Mouse (Mus musculus) thymus, adult 2 months (tissue): ENCODE measurements around the gene Nrp2. TPM values are rescaled to one million over a fixed set of nuclear protein-coding genes. Genes with fewer than 3 reads are reported as not detected.
A peak's percentile ranks its signal among the peaks of the same experiment; 100 is the strongest.

Source experiments
- DNase-seq: peaks from one replicate; pipeline ENCODE4 v3.0.0; 2021
- H3K27ac ChIP-seq: fragments of 200-500 bp; 2 replicates; pipeline ENCODE4 v1.5.1; 2012; ENCODE audit warnings: low read length, control low read depth; ENCODE audit not compliant: control insufficient read depth, insufficient read depth
- H3K27me3 ChIP-seq: fragments of 200-500 bp; 2 replicates; pipeline ENCODE4 v1.6.1; 2012; ENCODE audit warnings: mild to moderate bottlenecking, low read length, moderate library complexity, mixed read lengths; ENCODE audit not compliant: control insufficient read depth, insufficient read depth
- H3K36me3 ChIP-seq: fragments of 200-500 bp; 2 replicates; pipeline ENCODE4 v1.6.1; 2012; ENCODE audit warnings: mild to moderate bottlenecking, low read length, moderate library complexity; ENCODE audit not compliant: control insufficient read depth, insufficient read depth
- H3K4me1 ChIP-seq: fragments of 200-500 bp; replicated peaks from 2 replicates; pipeline ENCODE4 v1.6.1; 2012; ENCODE audit warnings: low read length; ENCODE audit not compliant: control insufficient read depth, insufficient read depth
- H3K4me3 ChIP-seq: fragments of 200-500 bp; 2 replicates; pipeline ENCODE4 v1.5.1; 2012; ENCODE audit warnings: mild to moderate bottlenecking, low read length, control low read depth, moderate library complexity; ENCODE audit not compliant: control insufficient read depth, insufficient read depth
- CTCF ChIP-seq: fragments of 200-500 bp; IDR thresholded peaks from 2 replicates; pipeline ENCODE4 v1.5.1; 2012; ENCODE audit warnings: mild to moderate bottlenecking, control low read depth, low read length, moderate library complexity, borderline replicate concordance; ENCODE audit not compliant: control insufficient read depth, poor library complexity, insufficient read depth; ENCODE audit errors: extremely low read depth
- POLR2A ChIP-seq: fragments of 200-500 bp; IDR thresholded peaks from 2 replicates; pipeline ENCODE4 v1.6.1; 2012; ENCODE audit warnings: mild to moderate bottlenecking, low read length, control low read depth, moderate library complexity; ENCODE audit not compliant: control insufficient read depth, poor library complexity, insufficient read depth; ENCODE audit errors: extremely low read depth
- WGBS: fragments of 180-500 bp; shearing (Covaris S2); methylation state at CpG from one replicate; pipeline ENCODE4 v1.1.7; 2018; 5-methylcytosine and 5-hydroxymethylcytosine counted together
- polyA plus RNA-seq: library from polyadenylated mRNA; depleted of rRNA; stranded (reverse); fragments of >200 nt; gene quantifications from 2 replicates; pipeline ENCODE4 v1.2.3, GENCODE M21; 2012

Nrp2 gene
- polyA plus RNA-seq, 1 experiment: 5.7 TPM

DNA sequence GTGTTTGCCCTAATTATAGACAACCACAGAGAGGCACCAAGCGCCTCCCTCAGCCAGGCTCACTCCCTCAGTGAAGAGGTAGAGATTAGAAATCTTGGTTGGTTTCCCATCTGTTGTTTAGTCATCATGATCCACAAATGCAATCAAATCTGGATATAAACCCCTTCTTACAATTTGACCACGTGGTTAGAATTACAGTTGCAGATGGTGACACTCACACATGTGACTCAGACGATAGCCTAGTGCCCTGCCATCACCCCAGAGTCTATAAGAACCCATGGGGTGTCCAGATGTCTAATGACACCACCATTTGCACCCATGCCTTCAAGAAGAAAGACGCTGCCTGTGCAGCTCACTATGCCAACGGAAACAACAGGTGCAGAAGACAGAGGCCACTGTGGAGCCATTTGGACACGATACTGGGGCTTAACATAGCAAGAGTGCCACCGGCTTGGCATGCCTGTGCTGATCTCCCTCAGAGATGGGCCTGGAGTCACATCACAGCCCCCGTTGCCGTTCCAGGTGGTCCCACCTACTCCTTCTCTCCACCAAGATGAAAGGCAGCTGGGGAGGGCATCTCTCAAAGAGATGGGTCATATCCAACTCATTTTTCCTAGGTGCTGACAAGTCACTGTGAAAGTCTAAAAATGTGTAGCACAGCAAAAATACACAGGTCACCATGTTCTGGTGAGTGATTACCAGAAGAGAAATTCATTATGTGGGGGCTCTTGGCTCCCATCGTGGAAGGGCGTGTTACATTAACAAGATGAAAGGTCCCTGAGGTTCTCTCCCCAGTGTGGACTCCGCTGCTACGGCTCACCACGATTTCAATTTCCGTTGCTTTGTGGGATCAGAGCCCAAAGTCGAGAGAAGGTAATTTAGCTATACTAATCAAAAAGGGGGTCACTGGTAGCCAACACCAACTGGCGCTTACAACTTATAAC, 123.0 kb downstream of the Nrp2 start:
- no peaks in the 10 kb centered on the region for H3K36me3 ChIP-seq
- H3K4me3 ChIP-seq: no peak overlapping the region
- no peak overlapping the region for H3K27ac ChIP-seq
- TF ChIP-seq CTCF (no peak), POLR2A (no peak)
- no peaks in the 10 kb centered on the region for H3K27me3 ChIP-seq
- peaks cover 15% of the 10 kb centered on the region for H3K4me1 ChIP-seq
- DNase-seq: no peak
- WGBS: 77% methylated on average over 17 of the region's 17 CpGs

DNA sequence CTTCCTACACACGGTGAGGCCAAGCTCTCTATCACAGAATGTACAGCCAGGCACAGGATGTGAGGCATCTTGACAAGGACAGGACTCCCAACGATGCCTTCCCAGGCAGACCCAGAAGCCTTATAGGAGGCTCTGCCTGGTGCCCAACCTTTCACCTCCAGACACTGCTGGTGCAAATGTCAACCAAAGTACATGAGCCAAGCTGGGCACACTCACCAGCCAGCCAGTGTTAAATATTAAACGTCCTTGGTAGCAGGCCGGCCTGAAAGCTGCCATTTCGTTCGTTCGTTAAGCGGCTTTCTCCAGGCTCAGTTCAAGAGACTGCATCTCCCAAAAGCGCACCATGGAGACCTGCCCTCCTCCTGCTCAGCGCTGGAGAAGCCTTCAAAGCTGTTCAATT, 124.2 kb downstream of the Nrp2 start:
- H3K4me1 ChIP-seq: peaks cover 15% of the 10 kb centered on the region
- no peak overlapping the region for H3K27ac ChIP-seq
- H3K27me3 ChIP-seq: no peaks in the 10 kb centered on the region
- 89% methylated on average over 10 of the region's 10 CpGs for WGBS
- no peaks in the 10 kb centered on the region for H3K36me3 ChIP-seq
- H3K4me3 ChIP-seq: no peak overlapping the region
- no peak for DNase-seq
- TF ChIP-seq CTCF (no peak), POLR2A (no peak)

DNA sequence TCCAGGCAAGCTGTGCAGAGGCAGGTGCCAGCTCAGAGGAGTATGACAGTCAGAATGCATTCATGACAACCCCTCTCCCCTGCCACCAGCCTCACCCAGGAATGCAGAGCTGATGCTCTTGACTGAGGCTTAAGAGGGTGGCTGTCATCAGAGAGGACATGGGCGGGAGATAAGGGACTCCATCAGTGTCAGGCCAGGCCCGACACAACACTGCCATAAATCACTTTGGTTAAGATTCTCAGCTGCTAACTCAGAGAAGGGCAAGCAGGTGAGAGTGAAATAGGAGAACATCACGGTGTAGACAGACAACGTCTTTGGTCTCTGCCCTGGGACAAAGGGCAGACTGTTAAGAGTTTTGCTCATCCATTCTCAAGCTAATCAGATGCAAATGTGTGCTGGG, 125.1 kb downstream of the Nrp2 start:
- no peak for DNase-seq
- peaks cover 15% of the 10 kb centered on the region for H3K4me1 ChIP-seq
- no peaks in the 10 kb centered on the region for H3K36me3 ChIP-seq
- no peak for TF ChIP-seq CTCF
- TF ChIP-seq POLR2A: no peak
- H3K27me3 ChIP-seq: no peaks in the 10 kb centered on the region
- no peak overlapping the region for H3K27ac ChIP-seq
- WGBS: 85% methylated on average over 4 of the region's 4 CpGs
- no peak overlapping the region for H3K4me3 ChIP-seq

DNA sequence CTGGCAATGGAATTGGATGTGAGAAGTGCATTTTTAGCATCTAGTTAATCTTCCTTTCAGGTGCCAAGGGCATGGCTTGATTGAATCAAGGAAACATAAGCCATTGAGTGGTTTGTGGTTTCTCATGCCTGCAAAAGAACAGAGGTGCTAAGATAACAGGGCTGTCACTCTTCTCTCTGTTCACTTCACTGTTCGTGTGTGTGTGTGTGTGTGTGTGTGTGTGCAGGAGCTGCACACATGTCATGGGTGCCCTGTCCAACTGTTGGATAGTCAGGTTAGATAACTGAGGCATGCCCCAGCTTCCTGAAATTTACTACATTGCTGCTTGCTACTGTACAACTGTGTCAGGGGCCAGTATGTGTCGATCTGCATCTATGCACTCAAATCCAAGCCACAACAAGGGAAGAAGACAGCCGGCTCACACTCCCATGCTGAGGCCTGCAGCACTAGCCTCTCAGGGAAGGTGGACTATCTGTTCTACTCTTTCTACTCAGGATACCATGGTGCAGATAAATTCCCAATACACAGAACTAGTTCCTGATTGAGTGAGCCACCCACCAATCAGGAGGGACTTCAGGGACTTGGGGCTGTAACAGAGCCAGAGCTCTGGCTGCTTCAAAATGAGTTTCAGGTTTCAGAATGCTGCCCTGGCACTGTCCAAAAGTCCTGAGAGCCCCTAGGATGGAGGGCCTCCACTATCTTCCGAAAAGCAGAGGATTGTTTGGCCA, 126.8 kb downstream of the Nrp2 start:
- TF ChIP-seq POLR2A: no peak
- peak; percentile 21 for DNase-seq
- Histone ChIP-seq H3K4me1 (peaks cover 15% of the 10 kb centered on the region), H3K36me3 (no peaks in the 10 kb centered on the region), H3K27ac (no peak overlapping the region), H3K27me3 (no peaks in the 10 kb centered on the region), H3K4me3 (no peak overlapping the region)
- 24% methylated on average over 4 of the region's 4 CpGs for WGBS

DNA sequence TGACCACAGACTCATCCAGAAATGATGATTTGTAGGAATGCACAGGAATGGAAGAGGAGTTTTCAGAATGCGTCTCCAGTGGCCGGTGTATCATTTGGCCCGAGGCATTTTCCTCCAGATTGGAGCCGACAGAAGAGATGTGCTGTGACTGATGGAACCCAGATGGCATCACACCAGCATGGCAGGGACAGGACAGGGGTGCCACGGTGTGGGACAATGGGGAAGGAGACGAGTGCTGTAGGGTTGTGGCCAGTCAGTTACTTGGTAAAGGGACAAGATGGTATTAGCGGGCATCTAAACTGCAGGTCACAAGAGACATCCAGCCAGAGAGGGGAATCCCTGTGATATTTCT, 127.3 kb downstream of the Nrp2 start:
- Histone ChIP-seq H3K4me1 (peaks cover 15% of the 10 kb centered on the region), H3K4me3 (no peak overlapping the region), H3K27me3 (no peaks in the 10 kb centered on the region), H3K36me3 (no peaks in the 10 kb centered on the region), H3K27ac (no peak overlapping the region)
- WGBS: 93% methylated on average over 7 of the region's 7 CpGs
- DNase-seq: no peak
- TF ChIP-seq CTCF (no peak), POLR2A (no peak)

DNA sequence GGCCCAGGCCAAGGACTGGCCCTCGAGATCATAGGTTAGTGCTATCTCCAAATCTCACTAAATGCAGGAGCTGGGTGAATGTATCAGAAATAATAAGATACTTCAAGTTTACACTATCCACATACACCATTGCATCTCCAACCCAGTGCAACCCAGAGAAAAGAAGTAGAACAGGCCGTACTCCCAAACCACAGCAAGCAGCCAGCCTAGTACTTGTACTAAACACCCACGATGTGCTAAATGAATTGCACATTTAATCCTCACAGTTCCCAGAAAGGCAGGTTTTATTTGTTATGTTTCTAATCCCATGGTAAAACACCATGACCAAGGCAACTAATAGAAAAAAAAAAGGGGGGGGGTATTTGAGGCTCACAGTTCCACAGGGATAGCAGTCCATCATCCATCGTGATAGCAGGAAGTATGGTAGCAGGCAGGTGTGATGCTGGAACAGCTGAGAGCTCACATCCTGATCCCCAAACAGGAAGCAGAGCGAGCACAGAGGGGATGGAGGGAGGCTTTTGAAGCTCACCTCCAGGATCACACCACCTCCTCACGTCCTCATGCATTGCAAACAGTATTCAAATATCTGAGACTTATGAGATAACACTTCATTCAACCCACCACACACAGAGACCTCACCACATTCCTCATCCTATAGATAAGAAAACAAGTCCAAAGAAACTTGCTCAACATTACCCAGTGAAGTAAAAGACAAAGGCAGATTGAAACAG, 128.8 kb downstream of the Nrp2 start:
- H3K36me3 ChIP-seq: no peaks in the 10 kb centered on the region
- no peak overlapping the region for H3K4me3 ChIP-seq
- TF ChIP-seq CTCF (no peak), POLR2A (no peak)
- H3K27ac ChIP-seq: no peak overlapping the region
- 72% methylated on average over 6 of the region's 6 CpGs for WGBS
- DNase-seq: no peak
- H3K4me1 ChIP-seq: peaks cover 15% of the 10 kb centered on the region
- no peaks in the 10 kb centered on the region for H3K27me3 ChIP-seq
